Mouse (Mus musculus) skeletal muscle tissue, adult 2 months (tissue): ENCODE measurements around the gene Carm1.
"Not testable (repeated sequence)": the region's sequence is repeated elsewhere in the genome, so short reads cannot be mapped to it uniquely, and the experiment has no call there.

Experiments
- DNase-seq: peaks from one replicate; pipeline ENCODE4 v3.0.0-alpha.2; 2012; ENCODE audit warnings: low read depth, low spot score

The Carm1 gene

GRCm38 (mm10) chr9:21537009-21537408, 9.7 kb upstream of the Carm1 start:
- DNase-seq, result no peak

- no peak for DNase-seq
These were observed 6.5 kb upstream of the Carm1 start for GRCm38 (mm10) chr9:21539981-21540753.

- not testable (repeated sequence) for DNase-seq
These were observed 4.7 kb upstream of the Carm1 start for GRCm38 (mm10) chr9:21542001-21542400.

- no peak for DNase-seq
These were observed 1.3 kb upstream of the Carm1 start for GRCm38 (mm10) chr9:21545351-21545915.

GRCm38 (mm10) chr9:21545916-21546788, 542 bp upstream of the Carm1 start:
- DNase-seq, result peak; percentile 99

GRCm38 (mm10) chr9:21547075-21547941, 614 bp downstream of the Carm1 start:
- DNase-seq, result peak; percentile 64

- DNase-seq, result peak; percentile 52
These were observed 4.4 kb downstream of the Carm1 start for GRCm38 (mm10) chr9:21551049-21551448.

- no peak for DNase-seq
These were observed 7.0 kb downstream of the Carm1 start for GRCm38 (mm10) chr9:21553607-21554273.

GRCm38 (mm10) chr9:21555198-21555742, 8.6 kb downstream of the Carm1 start:
- DNase-seq, result no peak

- DNase-seq, result no peak
These were observed 10.3 kb downstream of the Carm1 start for GRCm38 (mm10) chr9:21556996-21557395.

- DNase-seq, result no peak
These were observed 10.9 kb downstream of the Carm1 start for GRCm38 (mm10) chr9:21557556-21557955.

- DNase-seq, result no peak
These were observed 11.7 kb downstream of the Carm1 start for GRCm38 (mm10) chr9:21558366-21558765.

- peak; percentile 81 for DNase-seq
These were observed 12.5 kb downstream of the Carm1 start for GRCm38 (mm10) chr9:21559151-21559550.

GRCm38 (mm10) chr9:21564420-21564819, 17.7 kb downstream of the Carm1 start:
- no peak for DNase-seq

GRCm38 (mm10) chr9:21565004-21565586, 18.4 kb downstream of the Carm1 start:
- peak; percentile 65 for DNase-seq

GRCm38 (mm10) chr9:21566538-21566937, 19.8 kb downstream of the Carm1 start:
- DNase-seq, result no peak

- DNase-seq, result peak; percentile 80
These were observed 20.4 kb downstream of the Carm1 start for GRCm38 (mm10) chr9:21567051-21567450.

- peak; percentile 81 for DNase-seq
These were observed 22.1 kb downstream of the Carm1 start for GRCm38 (mm10) chr9:21568657-21569255.

GRCm38 (mm10) chr9:21574012-21574801, 27.5 kb downstream of the Carm1 start:
- no peak for DNase-seq
